In the genomic region with DNA sequence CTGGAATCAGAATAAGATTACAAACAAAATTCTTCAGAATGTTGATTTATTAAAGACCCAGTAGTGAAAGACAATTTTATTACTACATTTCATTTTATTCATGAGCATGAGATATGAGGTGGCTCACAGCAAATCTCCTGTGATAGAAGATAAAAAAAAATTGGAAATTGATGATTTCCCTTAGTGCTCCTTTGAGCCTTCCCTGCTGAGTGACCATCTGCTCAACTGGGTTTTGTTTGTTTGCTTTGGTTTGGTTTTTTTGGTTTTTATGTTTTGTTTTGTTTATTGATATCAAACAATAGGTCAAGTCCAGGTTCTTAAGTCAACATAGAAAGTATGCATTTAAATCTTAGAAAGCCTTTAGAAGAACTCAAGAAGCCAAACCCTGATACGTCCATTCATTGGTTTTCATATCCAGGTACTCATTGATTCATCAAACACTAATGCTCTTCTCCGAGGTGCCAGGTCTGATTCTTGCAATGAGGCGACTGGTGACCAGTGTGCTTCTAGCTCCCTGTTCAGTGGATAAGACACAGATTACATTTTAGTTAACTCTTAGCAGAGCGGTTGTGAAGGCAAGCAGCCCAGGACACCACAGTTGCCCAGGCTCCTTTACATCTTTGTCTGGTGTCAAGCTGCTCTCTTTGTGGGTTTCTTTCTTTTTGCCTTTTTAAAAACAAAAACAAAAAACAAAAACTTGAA, we compare ENCODE assay signal across 15 mouse cellular contexts.
DNase-seq lines count a peak whose midpoint lies in the region; ATAC-seq lines count a peak whose summit lies in the region.
"Had no signal": no experiment of that assay in that cellular context is flagged by ENCODE, and none has a peak within 500 bp of the region (broad histone marks: within the 10 kb centered on the region; RNA-seq: fewer than 3 reads in every experiment).

No protein-coding gene starts in this region.

- DNase-seq in cerebellum, adult 11 months, result no peak
- peak; percentile 72 for DNase-seq in brain, adult 2 months (ENCODE audit: low read depth, low spot score)
- peak; percentile 69 for DNase-seq in cerebellum, adult 9-10 months
- DNase-seq in cerebellum, postnatal 25 days, result peak; percentile 59 to 73
- DNase-seq in neural tube, embryonic 10.5 days (ENCODE audit: extremely low spot score, low spot score), result no peak
- DNase-seq in right cerebral cortex, postnatal 4 days, result no peak
- DNase-seq: adrenal gland, adult 8-10 months; B cell, adult 2 months; forebrain, postnatal 0 days; gastrocnemius, postnatal 14 days; kidney, adult 11 months had no signal

- peak; percentile 41; the same call in 1 of the 2 replicates for ATAC-seq in cerebellum, adult (ENCODE audit: insufficient number of reproducible peaks, low FRiP score, low TSS enrichment)
- ATAC-seq: CD4-positive, CD25-positive, alpha-beta regulatory T cell, adult 4 months; forebrain, embryonic 13.5 days; forebrain, postnatal 0 days; hindbrain, embryonic 16.5 days had no signal

Comparison
In these comparisons a context has a peak if more than half of its experiments do, and no peak if none do; other contexts are left out.
1. DNase-seq: peak in brain, adult 2 months (single experiment), cerebellum, adult 9-10 months (single experiment) and cerebellum, postnatal 25 days (2 of 2); none in cerebellum, adult 11 months (single experiment), neural tube, embryonic 10.5 days (single experiment) and right cerebral cortex, postnatal 4 days (single experiment).